Comparison of ENCODE assay signal across 17 mouse cellular contexts in the genomic region with DNA sequence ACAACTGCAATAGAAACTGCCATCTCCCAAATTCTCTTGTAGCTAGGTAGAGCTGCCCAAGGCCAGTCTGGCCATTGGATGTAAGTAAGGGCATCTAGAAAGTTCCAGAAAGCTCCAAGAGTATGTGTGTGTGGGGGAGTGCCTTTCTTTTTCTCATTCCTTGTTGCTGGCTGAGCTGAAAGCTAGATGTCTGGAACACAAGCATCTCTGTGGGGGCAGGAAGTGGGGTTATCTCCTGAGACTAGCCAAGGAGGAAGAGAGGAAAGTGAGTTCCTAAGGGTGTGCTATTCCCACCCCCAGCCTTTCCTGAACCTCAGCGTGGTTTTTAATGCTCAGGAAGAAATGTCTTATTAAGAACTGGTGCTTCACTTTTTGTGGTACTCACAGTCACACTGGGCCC. TPM values are rescaled to one million over a fixed set of nuclear protein-coding genes. Genes with fewer than 3 reads are reported as not detected.
"Had no signal": no experiment of that assay in that cellular context is flagged by ENCODE, and none has a peak within 500 bp of the region (broad histone marks: within the 10 kb centered on the region; RNA-seq: fewer than 3 reads in every experiment).

No protein-coding gene starts in this region.

- H3K36me3 ChIP-seq: limb, embryonic 12.5 days; limb, embryonic 15.5 days; midbrain, embryonic 12.5 days; midbrain, embryonic 15.5 days; neural tube, embryonic 12.5 days; neural tube, embryonic 15.5 days had no signal

- H3K27ac ChIP-seq: kidney, postnatal 0 days; limb, embryonic 12.5 days; limb, embryonic 15.5 days; liver, embryonic 14.5 days; macrophage; midbrain, embryonic 12.5 days; midbrain, embryonic 15.5 days; neural tube, embryonic 12.5 days; neural tube, embryonic 15.5 days had no signal

- H3K4me1 ChIP-seq: midbrain, embryonic 12.5 days; midbrain, embryonic 15.5 days; neural tube, embryonic 12.5 days had no signal

- ATAC-seq: liver, postnatal 0 days; lung, postnatal 0 days had no signal

- H3K4me2 ChIP-seq: limb, embryonic 12.5 days; limb, embryonic 15.5 days; liver, embryonic 11.5 days; lung, embryonic 14.5 days; midbrain, embryonic 12.5 days; midbrain, embryonic 15.5 days; neural tube, embryonic 12.5 days; neural tube, embryonic 15.5 days had no signal

- H3K27me3 ChIP-seq: limb, embryonic 15.5 days; midbrain, embryonic 12.5 days; midbrain, embryonic 15.5 days; neural tube, embryonic 12.5 days had no signal

- DNase-seq: kidney, postnatal 25 days; liver, postnatal 0 days; lung, embryonic 14.5 days; thymus, adult 18-20 months; thymus, postnatal 36 days had no signal

- H3K9ac ChIP-seq: limb, embryonic 12.5 days; limb, embryonic 15.5 days; liver, embryonic 14.5 days; liver, postnatal 0 days; lung, embryonic 14.5 days; midbrain, embryonic 12.5 days; midbrain, embryonic 15.5 days; neural tube, embryonic 12.5 days; neural tube, embryonic 15.5 days had no signal

- H3K4me3 ChIP-seq: layer of hippocampus, adult 2 months; limb, embryonic 12.5 days; limb, embryonic 15.5 days; midbrain, embryonic 12.5 days; midbrain, embryonic 15.5 days; neural tube, embryonic 12.5 days; neural tube, embryonic 15.5 days had no signal

- H3K9me3 ChIP-seq: limb, embryonic 12.5 days; limb, embryonic 15.5 days; midbrain, embryonic 12.5 days; midbrain, embryonic 15.5 days; neural tube, embryonic 12.5 days; neural tube, embryonic 15.5 days had no signal

RNA-seq across cellular contexts. Expression of a gene that starts 23.9 kb away (rescaled TPM):
- polyA plus RNA-seq: macrophage had no signal
